Mouse (Mus musculus) heart, embryonic 11.5 days (tissue): ENCODE data around the gene Ing1. TPM values are rescaled to one million over a fixed set of nuclear protein-coding genes. Genes with fewer than 3 reads are reported as not detected.

Experiments
- polyA plus RNA-seq: library from polyadenylated mRNA; unstranded; fragments of >200 nt; fragmentation: Nextera tagmentation; extraction: Ambion mirVana; gene quantifications from 2 replicates; pipeline ENCODE4 v1.2.1, GENCODE M21; 2014

Gene Ing1
- polyA plus RNA-seq, 1 experiment from 2014 or later = 29.3 TPM

Other genes starting within 250 kb of the Ing1 start
- gene Col4a2, start 242.8 kb upstream of the Ing1 start, polyA plus RNA-seq = 40.6 and 51.0 TPM in 2 replicates
- 150 and 187 TPM in 2 replicates for gene Col4a1, start 242.7 kb upstream of the Ing1 start, polyA plus RNA-seq
- 20.9 and 25.4 TPM in 2 replicates for gene Rab20, start 76.9 kb upstream of the Ing1 start, polyA plus RNA-seq
- 72.0 and 75.8 TPM in 2 replicates for gene Naxd, start 58.1 kb upstream of the Ing1 start, polyA plus RNA-seq
- gene Cars2, start 4.8 kb upstream of the Ing1 start, polyA plus RNA-seq = 22.9 and 25.7 TPM in 2 replicates
- 60.3 and 63.1 TPM in 2 replicates for gene Ankrd10, start 80.2 kb downstream of the Ing1 start, polyA plus RNA-seq
- not detected in 2 replicates for gene 1700016D06Rik, start 145.5 kb downstream of the Ing1 start, polyA plus RNA-seq
- gene Arhgef7, start 172.2 kb downstream of the Ing1 start, polyA plus RNA-seq = 46.4 and 53.2 TPM in 2 replicates